Comparison of ENCODE assay signal across 15 mouse cellular contexts in genomic region chr6:88810291-88810690, GRCm38 (mm10). TPM values are rescaled to one million over a fixed set of nuclear protein-coding genes. Genes with fewer than 3 reads are reported as not detected.
DNase-seq lines count a peak whose midpoint lies in the region; ATAC-seq and TF ChIP-seq lines count a peak whose summit lies in the region.
"Had no signal": no experiment of that assay in that cellular context is flagged by ENCODE, and none has a peak within 500 bp of the region (broad histone marks: within the 10 kb centered on the region; RNA-seq: fewer than 3 reads in every experiment).

No protein-coding gene starts in this region.

- no peaks in the 10 kb centered on the region for H3K27me3 ChIP-seq in heart, embryonic 16.5 days (ENCODE audit: control insufficient read depth, insufficient read depth, low read length)
- 0 out of 2 replicates have a peak, but pooled peaks cover 5% of the 10 kb centered on the region for H3K27me3 ChIP-seq in heart, embryonic 10.5 days (ENCODE audit: insufficient read depth, poor library complexity, severe bottlenecking)
- H3K27me3 ChIP-seq in intestine, embryonic 16.5 days (replicated peaks; ENCODE audit: control insufficient read depth, insufficient read depth, low read length) = no peaks in the 10 kb centered on the region
- H3K27me3 ChIP-seq in forebrain, embryonic 14.5 days (replicated peaks; ENCODE audit: control insufficient read depth, insufficient read depth, low read length) = no peaks in the 10 kb centered on the region

- no peak overlapping the region for H3K4me3 ChIP-seq in heart, embryonic 16.5 days (ENCODE audit: low read length)
- no peak overlapping the region for H3K4me3 ChIP-seq in heart, embryonic 10.5 days
- no peak overlapping the region for H3K4me3 ChIP-seq in left cerebral cortex, adult 2 months
- no peak overlapping the region for H3K4me3 ChIP-seq in intestine, embryonic 16.5 days (ENCODE audit: low read length)
- H3K4me3 ChIP-seq in forebrain, embryonic 14.5 days (ENCODE audit: low read depth, low read length) = no peak overlapping the region

- no peaks in the 10 kb centered on the region for H3K9me3 ChIP-seq in heart, embryonic 16.5 days (replicated peaks; ENCODE audit: control insufficient read depth, low read length)
- no peaks in the 10 kb centered on the region for H3K9me3 ChIP-seq in heart, embryonic 10.5 days
- no peaks in the 10 kb centered on the region for H3K9me3 ChIP-seq in intestine, embryonic 16.5 days (ENCODE audit: control insufficient read depth, low read length)
- H3K9me3 ChIP-seq in forebrain, embryonic 14.5 days (replicated peaks; ENCODE audit: control insufficient read depth, low read length) = no peaks in the 10 kb centered on the region
- H3K9me3 ChIP-seq: G1E had no signal

- intact Hi-C loops in left cerebral cortex, adult 2 months (cut with DNase I) = loop anchor here (5.0 kb wide), 1 partner anchor 83 kb away; no protein-coding TSS in a partner anchor

- no peak for ATAC-seq in heart, embryonic 16.5 days (replicated peaks; ENCODE audit: extremely low read depth, insufficient read depth, low FRiP score)
- ATAC-seq in intestine, embryonic 16.5 days = peak; percentile 22; the same call in 1 of the 2 replicates
- ATAC-seq in forebrain, embryonic 14.5 days = no peak
- ATAC-seq: midbrain, embryonic 16.5 days had no signal

- no peaks in the 10 kb centered on the region for H3K36me3 ChIP-seq in heart, embryonic 16.5 days (ENCODE audit: control insufficient read depth, insufficient read depth)
- H3K36me3 ChIP-seq in heart, embryonic 10.5 days = no peaks in the 10 kb centered on the region
- no peaks in the 10 kb centered on the region for H3K36me3 ChIP-seq in intestine, embryonic 16.5 days (ENCODE audit: control insufficient read depth, insufficient read depth, low read length)
- H3K36me3 ChIP-seq in forebrain, embryonic 14.5 days (ENCODE audit: control insufficient read depth, insufficient read depth, low read length) = no peaks in the 10 kb centered on the region
- H3K36me3 ChIP-seq: G1E had no signal

- WGBS in heart, embryonic 16.5 days = 77% methylated on average over 3 of the region's 3 CpGs
- 51% methylated on average over 3 of the region's 3 CpGs for WGBS in heart, embryonic 10.5 days
- 53% methylated on average over 3 of the region's 3 CpGs for WGBS in intestine, embryonic 16.5 days
- WGBS in forebrain, embryonic 14.5 days = 58% methylated on average over 3 of the region's 3 CpGs

- no peak for TF ChIP-seq CTCF in left cerebral cortex, adult 2 months (IDR thresholded peaks at IDR 0.05)

- H3K27ac ChIP-seq in heart, embryonic 16.5 days (ENCODE audit: low read length) = 0 out of 2 replicates have a peak overlapping the region, but pooled peaks have one; percentile 11
- H3K27ac ChIP-seq in heart, embryonic 10.5 days = no peak overlapping the region
- H3K27ac ChIP-seq in left cerebral cortex, adult 2 months = peak overlapping the region; percentile 81
- peak overlapping the region; percentile 5; the same call in 1 of the 2 replicates for H3K27ac ChIP-seq in intestine, embryonic 16.5 days (ENCODE audit: low read length)
- no peak overlapping the region for H3K27ac ChIP-seq in forebrain, embryonic 14.5 days (ENCODE audit: low read depth, low read length)

- no peak overlapping the region for H3K4me2 ChIP-seq in heart, embryonic 16.5 days (ENCODE audit: low read depth, low read length)
- H3K4me2 ChIP-seq in intestine, embryonic 16.5 days (ENCODE audit: low read depth, low read length) = no peak overlapping the region
- H3K4me2 ChIP-seq in forebrain, embryonic 14.5 days (ENCODE audit: low read length) = no peak overlapping the region

- no peak for DNase-seq in heart, embryonic 10.5 days (ENCODE audit: low spot score)
- DNase-seq in left cerebral cortex, adult 2 months (ENCODE audit: extremely low spot score in 1 of 2, low spot score in 2 of 2) = no peak
- DNase-seq in left cerebral cortex, adult 18-20 months (ENCODE audit: low spot score in 2 of 2) = no peak
- peak; percentile 71 for DNase-seq in MN1 (ENCODE audit: low spot score)
- DNase-seq in forebrain, embryonic 14.5 days (ENCODE audit: low spot score) = no peak
- no peak for DNase-seq in adrenal gland, postnatal 25 days
- DNase-seq: adrenal gland, postnatal 14 days; cerebellum, postnatal 25 days; heart, postnatal 14 days; kidney, adult 18-20 months; right cerebral cortex, postnatal 14 days had no signal

- H3K4me1 ChIP-seq in heart, embryonic 16.5 days (ENCODE audit: control insufficient read depth, insufficient read depth, low read length) = peaks cover 17% of the 10 kb centered on the region
- peaks cover 36% of the 10 kb centered on the region for H3K4me1 ChIP-seq in heart, embryonic 10.5 days
- peaks cover 13% of the 10 kb centered on the region for H3K4me1 ChIP-seq in intestine, embryonic 16.5 days (ENCODE audit: control insufficient read depth, insufficient read depth, low read length)
- H3K4me1 ChIP-seq in forebrain, embryonic 14.5 days (ENCODE audit: control insufficient read depth, insufficient read depth, low read length) = no peaks in the 10 kb centered on the region

- H3K9ac ChIP-seq in heart, embryonic 16.5 days (ENCODE audit: low read length) = no peak overlapping the region
- H3K9ac ChIP-seq in intestine, embryonic 16.5 days (ENCODE audit: low read depth, low read length) = no peak overlapping the region
- no peak overlapping the region for H3K9ac ChIP-seq in forebrain, embryonic 14.5 days (ENCODE audit: low read length)

RNA-seq across cellular contexts. Expression of gene Abtb1, which starts 31.5 kb away (rescaled TPM):
- polyA plus RNA-seq in heart, embryonic 16.5 days (2015; fragmentation: Nextera tagmentation; extraction: Ambion mirVana) = 28.3 and 31.6 TPM in 2 replicates
- 20.9 and 23.5 TPM in 2 replicates for polyA plus RNA-seq in heart, embryonic 10.5 days (2016; fragmentation: Nextera tagmentation; extraction: Ambion mirVana)
- 10 to 100 TPM; 39.7 to 40.5 TPM for total RNA-seq in left cerebral cortex, adult 2 months (2021)
- total RNA-seq in left cerebral cortex, adult 18-20 months (2021) = 10 to 100 TPM; 38.8 to 44.3 TPM
- polyA plus RNA-seq in intestine, embryonic 16.5 days (2015; fragmentation: Nextera tagmentation; extraction: Ambion mirVana) = 26.6 and 29.2 TPM in 2 replicates
- 31.4 and 35.7 TPM in 2 replicates for polyA plus RNA-seq in forebrain, embryonic 14.5 days (2014; fragmentation: Nextera tagmentation; extraction: Ambion mirVana)
- total RNA-seq in adrenal gland, postnatal 25 days (2021) = 40.6 and 43.0 TPM in 2 replicates

Comparison
In these comparisons a context has a peak if more than half of its experiments do, and no peak if none do; other contexts are left out.
1. H3K27ac ChIP-seq: peak in heart, embryonic 16.5 days (single experiment), left cerebral cortex, adult 2 months (single experiment) and intestine, embryonic 16.5 days (single experiment); none in heart, embryonic 10.5 days (single experiment) and forebrain, embryonic 14.5 days (single experiment).